Mouse (Mus musculus) layer of hippocampus, adult 2 months (tissue): Measurements from ENCODE around the gene Trpm3. TPM values are rescaled to one million over a fixed set of nuclear protein-coding genes. Genes with fewer than 3 reads are reported as not detected.
A peak's percentile ranks its signal among the peaks of the same experiment; 100 is the strongest.

Experiments used
- DNase-seq, 2 experiments: peaks; one replicate each; pipeline ENCODE4 v3.0.0; 2022; ENCODE audit warnings: low spot score in 2 of 2
- H3K27ac ChIP-seq: fragments of 200-600 bp; 2 replicates; pipeline ENCODE4 v1.8.1; 2022
- H3K4me3 ChIP-seq: fragments of 200-600 bp; 2 replicates; pipeline ENCODE4 v1.8.1; 2022; ENCODE audit warnings: mild to moderate bottlenecking
- CTCF ChIP-seq: fragments of 200-600 bp; conservative IDR thresholded peaks from 2 replicates; pipeline ENCODE4 v1.8.1; 2022; ENCODE audit warnings: antibody characterized with exemption, mild to moderate bottlenecking, moderate library complexity
- total RNA-seq, 2 experiments: library from RNA; stranded (reverse); gene quantifications; 2 replicates each; pipeline ENCODE4 v1.2.3; 2021

Gene Trpm3
- total RNA-seq, 2 experiments from 2014 or later = 66.9 to 67.7 TPM

DNA sequence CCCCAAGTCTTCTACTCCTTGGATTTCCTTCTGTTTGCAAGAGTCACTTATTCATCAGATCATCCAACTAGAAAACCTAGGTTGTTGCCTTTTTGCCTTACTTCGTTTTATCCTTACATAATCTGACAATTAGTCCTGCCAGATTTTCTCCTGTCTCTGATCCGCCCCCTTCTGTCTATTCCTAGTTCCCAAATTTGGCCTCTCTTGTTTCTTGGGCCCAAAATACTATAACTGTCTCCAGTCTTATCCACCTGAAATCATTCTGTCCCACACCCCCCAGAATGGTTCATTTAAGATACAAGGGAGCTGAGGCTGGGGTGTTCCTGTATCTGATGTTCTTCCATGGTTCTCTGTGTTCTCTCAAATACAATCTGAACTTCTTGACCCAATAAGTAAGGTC, 318.1 kb downstream of the Trpm3 start:
- Histone ChIP-seq H3K27ac (peak overlapping the region; percentile 78; the same call in 1 of the 2 replicates), H3K4me3 (no peak overlapping the region)
- DNase-seq = no peak
- no peak for TF ChIP-seq CTCF

GRCm38 (mm10) chr19:22462043-22462442, 323.2 kb downstream of the Trpm3 start:
- no peak for DNase-seq
- peak overlapping the region; percentile 85 for H3K27ac ChIP-seq
- no peak overlapping the region for H3K4me3 ChIP-seq
- TF ChIP-seq CTCF = no peak

- no peak for TF ChIP-seq CTCF
- peak; percentile 81 to 91 for DNase-seq
- no peak overlapping the region for H3K4me3 ChIP-seq
- peak overlapping the region; percentile 85 for H3K27ac ChIP-seq
Observed at GRCm38 (mm10) chr19:22463506-22463905, 324.7 kb downstream of the Trpm3 start.

DNA sequence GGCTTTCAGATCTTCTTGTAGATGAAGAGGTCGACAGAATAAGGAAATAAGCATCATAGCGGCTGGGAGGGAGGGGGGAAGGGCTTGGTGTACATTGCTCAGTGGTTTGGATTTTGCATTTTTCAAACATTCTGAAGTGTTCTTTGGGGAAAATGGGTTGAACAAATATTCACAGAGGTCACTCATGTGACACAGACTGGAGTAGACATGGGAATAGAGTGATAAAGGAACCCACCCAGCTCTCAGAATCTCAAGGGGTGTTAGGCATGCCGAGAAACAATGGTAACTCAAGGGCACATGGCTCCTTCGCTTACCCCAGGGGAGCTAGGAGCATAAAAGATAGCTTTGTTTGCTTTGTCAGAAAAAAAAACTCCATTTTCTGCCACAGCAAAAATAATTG, 330.8 kb downstream of the Trpm3 start:
- no peak for DNase-seq
- H3K27ac ChIP-seq = peak overlapping the region; percentile 68; the same call in 1 of the 2 replicates
- TF ChIP-seq CTCF = no peak
- no peak overlapping the region for H3K4me3 ChIP-seq

DNA sequence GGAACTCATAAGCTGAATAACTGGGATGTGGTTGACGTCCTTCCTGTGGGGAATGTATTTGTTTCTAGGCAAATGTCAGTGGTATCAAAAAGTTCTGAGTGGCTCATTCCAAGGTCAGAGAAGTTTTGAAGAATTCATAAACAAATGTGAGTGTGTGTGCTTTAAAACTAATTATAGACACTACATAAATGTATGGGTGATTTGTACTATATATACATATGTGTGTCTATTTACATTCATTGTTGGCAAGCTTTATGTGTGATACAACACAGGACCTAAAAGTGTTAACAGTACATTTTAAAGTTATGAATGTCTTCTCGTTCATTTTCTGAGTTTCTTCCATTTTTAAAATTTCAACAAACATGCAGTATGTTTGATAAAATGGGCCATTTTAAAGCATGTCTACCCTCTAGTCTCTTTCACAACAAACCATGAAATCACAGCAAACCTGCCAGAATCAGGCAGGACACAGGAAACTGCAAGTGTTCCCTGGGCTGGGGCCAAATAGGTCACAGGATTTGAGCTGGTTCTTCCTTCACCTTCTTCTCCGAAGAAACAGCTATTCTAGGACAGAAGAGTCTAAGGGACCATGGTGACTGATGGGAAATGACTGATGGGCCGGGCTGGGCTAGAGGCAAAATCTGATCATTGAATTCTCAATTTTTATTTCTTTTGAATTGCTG, 334.3 kb downstream of the Trpm3 start:
- Histone ChIP-seq H3K27ac (no peak overlapping the region), H3K4me3 (no peak overlapping the region)
- TF ChIP-seq CTCF = no peak
- no peak for DNase-seq

DNA sequence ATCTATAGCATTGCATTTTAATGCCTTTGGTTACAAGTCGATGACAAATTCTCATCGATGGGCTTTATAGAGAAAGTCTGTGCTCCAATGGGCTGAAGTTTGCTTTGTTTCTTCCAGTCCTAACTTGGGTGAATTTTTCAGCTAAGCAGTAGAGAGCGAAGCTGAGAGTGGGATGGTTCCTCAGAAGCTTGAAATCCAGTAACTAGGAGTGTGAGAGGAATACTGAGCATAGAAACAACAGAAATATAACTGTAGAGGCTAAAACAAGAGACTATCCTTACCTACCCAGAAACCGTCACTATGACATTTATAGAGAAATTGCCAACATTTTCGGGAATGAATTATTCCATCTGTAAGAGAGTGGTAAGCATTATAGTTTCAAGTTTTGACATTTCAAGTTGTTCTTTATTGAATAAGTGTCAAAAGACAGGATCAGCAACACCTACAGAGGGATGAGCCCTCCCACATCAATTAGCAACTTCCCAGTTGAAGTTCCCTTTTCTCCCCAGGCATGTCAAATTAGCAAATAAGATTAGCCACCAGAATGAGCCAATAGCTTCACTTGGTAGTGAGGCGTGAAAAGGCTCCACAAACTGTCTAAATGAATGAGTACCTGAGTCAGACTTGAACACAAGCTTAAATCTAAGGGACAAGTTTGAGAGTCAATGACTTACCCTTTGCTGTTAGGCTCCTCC, 339.6 kb downstream of the Trpm3 start:
- TF ChIP-seq CTCF = no peak
- no peak for DNase-seq
- Histone ChIP-seq H3K27ac (no peak overlapping the region), H3K4me3 (no peak overlapping the region)

DNA sequence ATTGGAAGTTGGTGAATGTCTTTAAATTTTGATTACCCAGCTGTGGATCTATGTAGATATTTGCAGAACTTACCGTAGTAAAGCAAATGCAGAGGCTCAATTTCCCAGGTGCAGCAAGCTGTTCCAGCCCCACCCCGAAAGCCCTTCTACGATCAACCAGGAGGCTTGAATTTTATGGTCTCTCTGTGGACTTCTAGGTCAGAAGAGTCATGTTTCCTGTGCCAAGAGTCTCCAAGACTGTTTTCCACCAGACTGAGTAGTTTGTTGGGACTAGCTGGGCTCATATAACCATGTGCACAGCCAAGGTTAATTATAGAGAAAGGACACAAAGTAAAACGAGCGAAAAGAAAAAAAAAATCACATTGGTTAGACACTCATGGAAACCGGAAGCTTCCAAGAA, 364.6 kb downstream of the Trpm3 start:
- Histone ChIP-seq H3K27ac (no peak overlapping the region), H3K4me3 (no peak overlapping the region)
- no peak for DNase-seq
- TF ChIP-seq CTCF = no peak

DNA sequence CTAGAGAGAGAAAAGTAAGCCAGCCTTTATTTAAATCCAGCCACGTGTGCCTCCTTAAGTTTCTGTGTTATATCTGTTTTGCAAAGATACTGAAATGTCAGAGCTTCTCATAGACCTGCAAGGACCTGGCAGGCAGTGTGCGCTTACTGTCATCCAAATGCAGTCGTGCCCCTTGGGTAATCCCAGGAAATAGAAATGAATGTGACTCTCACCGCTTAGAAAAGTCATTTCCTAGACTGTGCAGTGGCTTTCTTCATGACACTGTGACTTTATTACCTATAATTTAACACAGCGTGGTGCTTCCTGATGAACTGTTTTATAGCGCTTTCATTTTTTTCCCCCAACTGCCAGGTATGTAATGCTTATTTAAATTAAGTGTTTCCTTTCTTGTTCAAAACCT, 379.7 kb downstream of the Trpm3 start:
- TF ChIP-seq CTCF = no peak
- no peak for DNase-seq
- Histone ChIP-seq H3K4me3 (no peak overlapping the region), H3K27ac (no peak overlapping the region)

DNA sequence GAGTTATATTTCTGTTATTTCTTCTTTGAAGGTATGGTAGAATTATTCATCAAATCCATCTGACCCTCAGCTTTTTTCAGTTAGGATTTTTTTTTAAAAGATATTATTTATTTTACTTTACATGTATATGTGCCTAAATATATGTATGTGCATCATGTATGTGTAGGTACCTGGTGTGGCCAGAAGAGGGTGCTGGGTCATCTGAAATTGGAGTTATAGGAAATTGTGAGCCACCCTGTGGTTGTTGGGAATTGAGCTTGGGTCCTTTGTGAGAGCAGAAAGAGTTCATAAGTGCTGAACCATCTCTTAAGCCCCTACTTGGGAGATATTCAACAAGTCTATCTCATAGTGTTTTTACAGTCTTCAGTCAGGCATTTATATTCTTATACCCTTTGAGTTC, 389.1 kb downstream of the Trpm3 start:
- H3K27ac ChIP-seq = no peak overlapping the region
- H3K4me3 ChIP-seq = no peak overlapping the region
- TF ChIP-seq CTCF = peak; percentile 43
- no peak for DNase-seq

GRCm38 (mm10) chr19:22542990-22543709, 404.3 kb downstream of the Trpm3 start:
- TF ChIP-seq CTCF = no peak
- DNase-seq = no peak
- Histone ChIP-seq H3K27ac (no peak overlapping the region), H3K4me3 (no peak overlapping the region)

- no peak overlapping the region for H3K27ac ChIP-seq
- peak; percentile 41 to 81 for DNase-seq
- TF ChIP-seq CTCF = peak; percentile 79
- H3K4me3 ChIP-seq = no peak overlapping the region
Observed at GRCm38 (mm10) chr19:22552179-22552578, 413.3 kb downstream of the Trpm3 start.

DNA sequence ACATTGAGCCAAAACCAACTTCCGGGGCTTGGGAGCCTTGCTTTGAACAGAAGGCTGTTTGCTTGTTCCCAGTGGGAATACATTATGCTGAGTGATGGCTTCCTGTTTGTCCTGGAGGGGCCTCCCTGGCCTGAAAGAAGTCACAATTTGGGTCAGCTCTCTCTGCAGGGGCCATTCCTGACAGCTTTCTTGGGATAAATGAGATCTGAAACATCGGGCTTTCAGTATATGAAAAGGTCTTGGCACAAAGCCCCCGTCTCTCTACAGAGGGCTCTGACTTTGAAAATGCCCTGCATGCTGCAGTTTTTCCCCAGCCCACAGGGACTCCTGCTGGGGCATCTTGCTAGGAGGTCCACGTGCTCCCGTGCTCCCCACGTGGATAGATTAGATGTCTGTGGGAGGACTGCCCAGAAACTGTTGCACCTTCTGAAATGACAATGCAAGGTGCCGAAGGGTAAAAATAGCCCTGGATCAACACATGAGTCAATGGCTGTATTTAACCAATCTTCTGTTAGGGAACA, 415.6 kb downstream of the Trpm3 start:
- Histone ChIP-seq H3K27ac (peak overlapping the region; percentile 59), H3K4me3 (peak overlapping the region; percentile 23; the same call in 1 of the 2 replicates)
- DNase-seq = peak; percentile 28 to 61
- TF ChIP-seq CTCF = peak; percentile 41

DNA sequence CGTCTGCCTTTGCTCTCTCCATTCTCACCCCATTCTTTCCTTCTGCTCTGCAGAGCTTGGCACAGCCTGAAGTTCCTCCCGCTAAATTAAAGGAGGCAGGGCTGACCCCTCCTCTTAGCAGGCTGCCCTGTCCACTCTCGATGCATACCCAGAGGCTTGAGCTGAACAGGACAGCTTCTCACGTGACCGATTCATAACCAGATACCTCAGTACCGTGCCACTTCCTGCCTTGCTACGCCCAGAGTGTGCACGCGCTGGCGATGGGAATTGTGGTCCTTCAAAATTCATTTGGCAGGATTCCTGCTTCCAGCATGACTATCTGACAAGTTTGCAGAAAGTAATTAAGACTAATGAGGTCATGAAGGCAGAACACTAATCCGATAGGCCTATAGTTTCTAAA, 433.6 kb downstream of the Trpm3 start:
- no peak for TF ChIP-seq CTCF
- DNase-seq = no peak
- Histone ChIP-seq H3K4me3 (no peak overlapping the region), H3K27ac (no peak overlapping the region)

GRCm38 (mm10) chr19:22572849-22573248, 434.0 kb downstream of the Trpm3 start:
- peak; percentile 18 to 23 for DNase-seq
- Histone ChIP-seq H3K27ac (no peak overlapping the region), H3K4me3 (no peak overlapping the region)
- TF ChIP-seq CTCF = no peak
